8 mouse cellular contexts compared by ENCODE assay signal in genomic region chr7:28050584-28050983, GRCm38 (mm10). TPM values are rescaled to one million over a fixed set of nuclear protein-coding genes. Genes with fewer than 3 reads are reported as not detected.
A peak's percentile ranks its signal among the peaks of the same experiment; 100 is the strongest.
DNase-seq lines count a peak whose midpoint lies in the region; ATAC-seq and TF ChIP-seq lines count a peak whose summit lies in the region.

No protein-coding gene starts in this region.

- no peak for TF ChIP-seq POLR2A in ES-Bruce4 (IDR thresholded peaks at IDR 0.05; ENCODE audit: insufficient read depth, low read length)

- no peak for TF ChIP-seq CTCF in ES-Bruce4 (IDR thresholded peaks at IDR 0.05; ENCODE audit: low read depth, low read length)

- H3K9me3 ChIP-seq in ES-Bruce4 (replicated peaks; ENCODE audit: control insufficient read depth, insufficient read depth, low read length, poor library complexity, severe bottlenecking): no peaks in the 10 kb centered on the region
- H3K9me3 ChIP-seq in hindbrain, embryonic 11.5 days (ENCODE audit: control insufficient read depth, low read length): no peaks in the 10 kb centered on the region
- H3K9me3 ChIP-seq in midbrain, embryonic 11.5 days (ENCODE audit: control insufficient read depth, low read length): no peaks in the 10 kb centered on the region

- no peak overlapping the region for H3K27ac ChIP-seq in ES-Bruce4 (ENCODE audit: insufficient read depth, low read length)
- H3K27ac ChIP-seq in hindbrain, embryonic 11.5 days (ENCODE audit: low read depth, low read length): no peak overlapping the region
- no peak overlapping the region for H3K27ac ChIP-seq in midbrain, embryonic 11.5 days (ENCODE audit: low read depth, low read length)

- 57% methylated on average over 17 of the region's 17 CpGs for WGBS in hindbrain, embryonic 11.5 days
- WGBS in midbrain, embryonic 11.5 days: 63% methylated on average over 17 of the region's 17 CpGs

- no peak overlapping the region for H3K4me2 ChIP-seq in hindbrain, embryonic 11.5 days (replicated peaks; ENCODE audit: low read depth, low read length)
- peak overlapping the region; percentile 6; the same call in 1 of the 2 replicates for H3K4me2 ChIP-seq in midbrain, embryonic 11.5 days

- H3K36me3 ChIP-seq in ES-Bruce4 (ENCODE audit: control insufficient read depth, insufficient read depth, low read length, poor library complexity, severe bottlenecking): peaks cover 27% of the 10 kb centered on the region
- peaks cover 7% of the 10 kb centered on the region for H3K36me3 ChIP-seq in hindbrain, embryonic 11.5 days (ENCODE audit: control insufficient read depth, insufficient read depth, low read length)
- peaks cover 13% of the 10 kb centered on the region; the same call in 1 of the 2 replicates for H3K36me3 ChIP-seq in midbrain, embryonic 11.5 days (ENCODE audit: control insufficient read depth, insufficient read depth, low read length)

- peak; percentile 22; the same call in 1 of the 2 replicates for ATAC-seq in hindbrain, embryonic 11.5 days (ENCODE audit: low FRiP score)
- ATAC-seq in midbrain, embryonic 11.5 days (ENCODE audit: low FRiP score): no peak
- no peak for ATAC-seq in erythroid progenitor cell, adult 5-6 weeks (replicated peaks; ENCODE audit: low FRiP score, poor library complexity, severe bottlenecking)

- peak overlapping the region; percentile 37; the same call in 1 of the 2 replicates for H3K4me3 ChIP-seq in ES-Bruce4 (ENCODE audit: low read depth, low read length)
- H3K4me3 ChIP-seq in hindbrain, embryonic 11.5 days (ENCODE audit: low read depth, low read length): no peak overlapping the region
- no peak overlapping the region for H3K4me3 ChIP-seq in midbrain, embryonic 11.5 days (ENCODE audit: low read depth, low read length)

- H3K9ac ChIP-seq in ES-Bruce4 (ENCODE audit: low read depth, poor library complexity, severe bottlenecking): peak overlapping the region; percentile 50
- H3K9ac ChIP-seq in hindbrain, embryonic 11.5 days (ENCODE audit: low read depth, low read length): 0 out of 2 replicates have a peak overlapping the region, but pooled peaks have one; percentile 20
- 0 out of 2 replicates have a peak overlapping the region, but pooled peaks have one; percentile 40 for H3K9ac ChIP-seq in midbrain, embryonic 11.5 days (ENCODE audit: low read length)

- H3K27me3 ChIP-seq in ES-Bruce4 (ENCODE audit: control insufficient read depth, insufficient read depth, low read length, poor library complexity, severe bottlenecking): no peaks in the 10 kb centered on the region
- no peaks in the 10 kb centered on the region for H3K27me3 ChIP-seq in hindbrain, embryonic 11.5 days (ENCODE audit: control insufficient read depth, insufficient read depth, low read length)
- no peaks in the 10 kb centered on the region for H3K27me3 ChIP-seq in midbrain, embryonic 11.5 days (ENCODE audit: control insufficient read depth, insufficient read depth, low read length)

- TF ChIP-seq EP300 in ES-Bruce4 (IDR thresholded peaks at IDR 0.05; ENCODE audit: insufficient read depth, low read depth, low read length): no peak

- DNase-seq in cerebellum, postnatal 36 days: peak; percentile 16 to 25
- no peak for DNase-seq in cerebellum, postnatal 4 days (ENCODE audit: low spot score in 2 of 2)
- DNase-seq in hindbrain, embryonic 11.5 days (ENCODE audit: low spot score): peak; percentile 1
- DNase-seq in midbrain, embryonic 11.5 days (ENCODE audit: low spot score, missing footprints): peak; percentile 81
- no peak for DNase-seq in adrenal gland, adult 18-20 months (ENCODE audit: low spot score in 2 of 2)
- DNase-seq in adipocyte (ENCODE audit: low spot score): no peak

- no peaks in the 10 kb centered on the region for H3K4me1 ChIP-seq in ES-Bruce4 (ENCODE audit: control insufficient read depth, insufficient read depth, low read length)
- H3K4me1 ChIP-seq in hindbrain, embryonic 11.5 days (replicated peaks; ENCODE audit: control insufficient read depth, insufficient read depth, low read length): peaks cover 3% of the 10 kb centered on the region; the same call in 1 of the 2 replicates
- peaks cover 7% of the 10 kb centered on the region for H3K4me1 ChIP-seq in midbrain, embryonic 11.5 days (ENCODE audit: control insufficient read depth, insufficient read depth, low read length)

RNA-seq across cellular contexts. Expression of gene Psmc4, which starts 0.7 kb away (rescaled TPM):
- 134 and 143 TPM in 2 replicates for polyA plus RNA-seq in ES-Bruce4 (2011; ENCODE audit: insufficient read depth, insufficient read length, low read depth, missing spikeins)
- polyA plus RNA-seq in hindbrain, embryonic 11.5 days (2014; fragmentation: Nextera tagmentation; extraction: Ambion mirVana): 415 and 426 TPM in 2 replicates
- polyA plus RNA-seq in midbrain, embryonic 11.5 days (2014; fragmentation: Nextera tagmentation; extraction: Ambion mirVana): 422 and 423 TPM in 2 replicates
- total RNA-seq in adrenal gland, adult 18-20 months (2021): 100 to 1,000 TPM; 161 to 166 TPM
- total RNA-seq in erythroid progenitor cell, adult 5-6 weeks (2015; ENCODE audit: low replicate concordance): 77.1 and 114 TPM in 2 replicates
- 48.6 and 65.1 TPM in 2 replicates for total RNA-seq in erythroid progenitor cell, adult 5-6 weeks (2017; ENCODE audit: low replicate concordance)

RNA-seq across cellular contexts. Expression of gene Fcgbp, which starts 20.5 kb away (rescaled TPM):
- 0.84 and 1.2 TPM in 2 replicates for polyA plus RNA-seq in ES-Bruce4 (2011; ENCODE audit: insufficient read depth, insufficient read length, low read depth, missing spikeins)
- 0.27 and 0.43 TPM in 2 replicates for polyA plus RNA-seq in hindbrain, embryonic 11.5 days (2014; fragmentation: Nextera tagmentation; extraction: Ambion mirVana)
- not detected in 2 replicates for polyA plus RNA-seq in midbrain, embryonic 11.5 days (2014; fragmentation: Nextera tagmentation; extraction: Ambion mirVana)
- not detected for total RNA-seq in adrenal gland, adult 18-20 months (2021)
- not detected in 2 replicates for total RNA-seq in erythroid progenitor cell, adult 5-6 weeks (2015; ENCODE audit: low replicate concordance)
- not detected in 2 replicates for total RNA-seq in erythroid progenitor cell, adult 5-6 weeks (2017; ENCODE audit: low replicate concordance)

RNA-seq across cellular contexts. Expression of gene Zfp850, which starts 36.7 kb away (rescaled TPM):
- 15.3 and 16.4 TPM in 2 replicates for polyA plus RNA-seq in ES-Bruce4 (2011; ENCODE audit: insufficient read depth, insufficient read length, low read depth, missing spikeins)
- 7.1 and 9.3 TPM in 2 replicates for polyA plus RNA-seq in hindbrain, embryonic 11.5 days (2014; fragmentation: Nextera tagmentation; extraction: Ambion mirVana)
- 8.5 and 10.1 TPM in 2 replicates for polyA plus RNA-seq in midbrain, embryonic 11.5 days (2014; fragmentation: Nextera tagmentation; extraction: Ambion mirVana)
- 1 to 10 TPM; 2.0 to 2.1 TPM for total RNA-seq in adrenal gland, adult 18-20 months (2021)
- 0.36 and 0.84 TPM in 2 replicates for total RNA-seq in erythroid progenitor cell, adult 5-6 weeks (2015; ENCODE audit: low replicate concordance)
- 1.2 TPM in 1 of 2 replicates, not detected in the other for total RNA-seq in erythroid progenitor cell, adult 5-6 weeks (2017; ENCODE audit: low replicate concordance)

Comparison
In these comparisons a context has a peak if more than half of its experiments do, and no peak if none do; other contexts are left out.
1. DNase-seq: peak in cerebellum, postnatal 36 days (2 of 2), hindbrain, embryonic 11.5 days (single experiment) and midbrain, embryonic 11.5 days (single experiment); none in cerebellum, postnatal 4 days (0 of 2), adrenal gland, adult 18-20 months (0 of 2) and adipocyte (single experiment).
2. Peak in every context shown above with its lines, with median percentiles within 50 percentile points of each other: H3K9ac ChIP-seq.